Mouse (Mus musculus): Measurements from ENCODE around the gene Arhgef3.

GRCm38 (mm10) chr14:27364668-27365257, 250.1 kb downstream of the Arhgef3 start:
- TF ChIP-seq CTCF (IDR thresholded peaks at IDR 0.05; ENCODE audit: insufficient read depth, low read length), result no peak
- no peak for TF ChIP-seq POLR2A (IDR thresholded peaks at IDR 0.05; ENCODE audit: borderline replicate concordance, extremely low read depth, low read depth, low read length)

All from lung, adult 2 months (tissue).